Mouse (Mus musculus) brain, embryonic 14.5 days (tissue): ENCODE results near the gene Sowahb. TPM values are rescaled to one million over a fixed set of nuclear protein-coding genes. Genes with fewer than 3 reads are reported as not detected.

ENCODE experiments used
- DNase-seq: peaks from one replicate; pipeline ENCODE4 v3.0.0-alpha.2; 2011; ENCODE audit warnings: low read depth
- CTCF ChIP-seq: fragments of 200-500 bp; IDR thresholded peaks from 2 replicates; pipeline ENCODE4 v1.5.1; 2012; ENCODE audit warnings: inconsistent platforms, mild to moderate bottlenecking, moderate library complexity, borderline replicate concordance; ENCODE audit not compliant: insufficient read depth, insufficient read length; ENCODE audit errors: extremely low read depth
- POLR2A ChIP-seq: fragments of 200-500 bp; IDR thresholded peaks from 2 replicates; pipeline ENCODE4 v1.6.1; 2012; ENCODE audit warnings: mild to moderate bottlenecking, inconsistent platforms, borderline replicate concordance; ENCODE audit not compliant: poor library complexity, insufficient read depth, insufficient read length, severe bottlenecking; ENCODE audit errors: extremely low read depth
- polyA plus RNA-seq: library from polyadenylated mRNA; depleted of rRNA; stranded (reverse); fragments of >200 nt; gene quantifications from 2 replicates; pipeline ENCODE4 v1.2.3, GENCODE M21; 2012; rRNA removed

Gene Sowahb
- polyA plus RNA-seq: 0.05 and 0.07 TPM in 2 replicates

GRCm38 (mm10) chr5:93044584-93045370 is at the start of gene Sowahb:
Gene Sowahb (minus strand): TSS chr5:93045022.
- TF ChIP-seq CTCF (no peak), POLR2A (no peak)
- DNase-seq: peak; percentile 31

GRCm38 (mm10) chr5:93093638-93094527 is 49.1 kb upstream of the Sowahb start:
- DNase-seq: peak; percentile 83
- 0 out of 2 replicates have a peak, but pooled peaks have one; percentile 14 for TF ChIP-seq POLR2A
- TF ChIP-seq CTCF: no peak

- peak; percentile 97 for DNase-seq
- TF ChIP-seq CTCF: no peak
- peak; percentile 98 for TF ChIP-seq POLR2A
These were observed 48.2 kb upstream of the Sowahb start, which contains the start of gene Sept11 for GRCm38 (mm10) chr5:93092857-93093622. Gene Sept11 (plus strand): TSS chr5:93093437.

- peak; percentile 73 for DNase-seq
These were observed 47.4 kb upstream of the Sowahb start for GRCm38 (mm10) chr5:93092147-93092781.

GRCm38 (mm10) chr5:93091266-93091665 is 46.4 kb upstream of the Sowahb start:
- TF ChIP-seq CTCF: no peak
- no peak for TF ChIP-seq POLR2A
- no peak for DNase-seq

More at GRCm38 (mm10) chr5:93092147-93092781, 47.4 kb upstream of the Sowahb start:
- no peak for TF ChIP-seq CTCF
- no peak for TF ChIP-seq POLR2A

- no peak for DNase-seq
- no peak for TF ChIP-seq CTCF
- TF ChIP-seq POLR2A: no peak
These were observed 41.1 kb upstream of the Sowahb start for GRCm38 (mm10) chr5:93085900-93086299.

- TF ChIP-seq POLR2A (no peak), CTCF (no peak)
- DNase-seq: no peak
These were observed 40.3 kb upstream of the Sowahb start for GRCm38 (mm10) chr5:93085015-93085598.

GRCm38 (mm10) chr5:93079596-93079995 is 34.8 kb upstream of the Sowahb start:
- TF ChIP-seq CTCF (no peak), POLR2A (no peak)
- no peak for DNase-seq

GRCm38 (mm10) chr5:93077661-93078323 is 33.0 kb upstream of the Sowahb start:
- TF ChIP-seq POLR2A: no peak
- TF ChIP-seq CTCF: no peak
- no peak for DNase-seq
